Mouse (Mus musculus): Measurements from ENCODE around the gene Ugt1a7c.
"Not testable (repeated sequence)": the region's sequence is repeated elsewhere in the genome, so short reads cannot be mapped to it uniquely, and the experiment has no call there.

- TF ChIP-seq CTCF (IDR thresholded peaks at IDR 0.05; ENCODE audit: low read depth, low read length); POLR2A (IDR thresholded peaks at IDR 0.05; ENCODE audit: borderline replicate concordance, low read depth, low read length): not testable (repeated sequence)
Measured at GRCm38 (mm10) chr1:88066472-88067102, 28.3 kb upstream of the Ugt1a7c start.

Data from bone marrow macrophage, adult 2 months (primary cell).